Mouse (Mus musculus) embryonic fibroblast, embryonic 13.5 days (primary cell): Measurements from ENCODE around the gene Dysf. TPM values are rescaled to one million over a fixed set of nuclear protein-coding genes. Genes with fewer than 3 reads are reported as not detected.

Source experiments
- H3K27ac ChIP-seq: 2 replicates; pipeline ENCODE4 v1.5.1; 2012; ENCODE audit warnings: low read length, control low read depth, inconsistent platforms; ENCODE audit not compliant: insufficient read depth
- H3K4me1 ChIP-seq: 2 replicates; pipeline ENCODE4 v1.6.1; 2011; ENCODE audit warnings: low read length; ENCODE audit not compliant: control insufficient read depth, insufficient read depth
- H3K4me3 ChIP-seq: 2 replicates; pipeline ENCODE4 v1.5.1; 2011; ENCODE audit warnings: mild to moderate bottlenecking, control low read depth, low read length; ENCODE audit not compliant: insufficient read depth
- CTCF ChIP-seq: IDR thresholded peaks from 2 replicates; pipeline ENCODE4 v1.5.1; 2011; ENCODE audit warnings: mild to moderate bottlenecking, control low read depth, low read length, moderate library complexity, borderline replicate concordance; ENCODE audit not compliant: insufficient read depth
- POLR2A ChIP-seq: IDR thresholded peaks from 2 replicates; pipeline ENCODE4 v1.6.1; 2011; ENCODE audit warnings: low read depth, mild to moderate bottlenecking, control low read depth, low read length, moderate library complexity
- polyA plus RNA-seq: library from polyadenylated mRNA; stranded (reverse); fragments of >200 nt; gene quantifications from 2 replicates; pipeline ENCODE4 v1.2.4, GENCODE M21; 2011; ENCODE audit warnings: low read depth; ENCODE audit not compliant: missing spikeins, insufficient read length

Dysf gene
- polyA plus RNA-seq, 1 experiment = 39.8 TPM

DNA sequence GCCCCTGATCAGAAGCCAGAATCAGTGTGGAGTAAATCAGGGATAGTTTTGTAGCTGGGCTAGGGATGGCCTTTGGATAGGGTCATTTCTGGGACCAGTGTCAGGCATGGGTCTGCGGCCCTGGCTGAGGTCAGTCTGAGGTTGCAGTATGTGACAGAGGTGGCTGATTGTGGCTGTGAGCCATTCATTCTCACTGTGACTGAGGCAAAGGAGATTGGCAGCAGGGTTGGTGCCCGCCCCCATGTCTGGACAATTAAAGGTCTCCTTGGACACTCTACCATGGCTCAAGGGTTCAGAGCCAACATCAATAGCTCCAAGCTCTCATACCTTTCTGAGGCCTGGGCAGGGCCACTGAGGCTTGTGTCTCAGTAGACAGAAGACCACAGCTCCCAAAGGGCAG lies 227.0 kb downstream of the Dysf start:
- no peak for TF ChIP-seq CTCF
- no peak for TF ChIP-seq POLR2A
- H3K4me3 ChIP-seq = no peak overlapping the region
- H3K27ac ChIP-seq = no peak overlapping the region
- H3K4me1 ChIP-seq = no peaks in the 10 kb centered on the region; the same call in 1 of the 2 replicates

GRCm38 (mm10) chr6:84243385-84243784 lies 235.0 kb downstream of the Dysf start:
- TF ChIP-seq POLR2A (no peak), CTCF (no peak)
- Histone ChIP-seq H3K4me3 (no peak overlapping the region), H3K4me1 (peaks cover 12% of the 10 kb centered on the region), H3K27ac (no peak overlapping the region)

- no peak for TF ChIP-seq CTCF
- TF ChIP-seq POLR2A = no peak
- H3K4me3 ChIP-seq = no peak overlapping the region
- peak overlapping the region; percentile 91 for H3K27ac ChIP-seq
- H3K4me1 ChIP-seq = peaks cover 12% of the 10 kb centered on the region
These were observed 237.8 kb downstream of the Dysf start for GRCm38 (mm10) chr6:84246101-84246760.

DNA sequence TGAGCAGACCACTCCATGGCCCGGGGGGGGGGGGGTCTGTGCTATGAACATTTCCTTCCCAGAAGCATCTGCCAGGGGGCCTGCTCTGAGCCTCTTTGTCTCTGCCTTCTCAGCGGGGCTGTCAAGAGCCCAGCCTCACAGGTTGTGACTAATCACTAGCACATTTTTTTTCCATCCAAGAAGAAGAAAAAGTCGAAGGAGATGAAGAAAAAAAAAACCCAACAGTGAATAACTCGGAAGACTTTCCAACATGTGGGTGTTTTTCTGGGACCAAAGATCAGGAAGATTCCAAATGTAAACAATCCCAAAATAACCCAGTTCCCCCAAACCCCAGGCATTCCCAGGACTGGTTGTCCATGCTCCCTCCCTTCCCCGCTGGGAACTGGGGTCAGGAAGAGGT lies 238.6 kb downstream of the Dysf start:
- Histone ChIP-seq H3K4me3 (no peak overlapping the region), H3K27ac (peak overlapping the region; percentile 91), H3K4me1 (peaks cover 12% of the 10 kb centered on the region)
- TF ChIP-seq POLR2A = no peak
- TF ChIP-seq CTCF = no peak

Other genes with a start within 250 kb of the Dysf start
- not detected in 2 replicates for gene Ankrd53, start 245.9 kb upstream of the Dysf start, polyA plus RNA-seq
- gene Tex261, start 232.8 kb upstream of the Dysf start, polyA plus RNA-seq = 104 and 110 TPM in 2 replicates
- gene Nagk, start 213.6 kb upstream of the Dysf start, polyA plus RNA-seq = 61.8 and 65.6 TPM in 2 replicates
- gene Paip2b, start 176.8 kb upstream of the Dysf start, polyA plus RNA-seq = 23.4 and 26.1 TPM in 2 replicates
- 99.5 and 124 TPM in 2 replicates for gene Zfp638, start 141.5 kb upstream of the Dysf start, polyA plus RNA-seq